Mouse (Mus musculus) G1E (cell line): ENCODE data around the gene Dchs1.

Experiments used
- CTCF ChIP-seq: IDR thresholded peaks from 2 replicates; pipeline ENCODE4 v1.5.1; 2012; ENCODE audit warnings: low read depth, low read length, inconsistent platforms, mixed read lengths
- GATA1 ChIP-seq: IDR thresholded peaks from 2 replicates; pipeline ENCODE4 v1.6.1; 2012; ENCODE audit warnings: borderline replicate concordance, low read length, inconsistent platforms, mixed read lengths
- GATA2 ChIP-seq: IDR thresholded peaks from 2 replicates; pipeline ENCODE4 v1.6.1; 2012; ENCODE audit warnings: low read depth, low read length, inconsistent platforms, borderline replicate concordance
- TAL1 ChIP-seq: conservative IDR thresholded peaks from 2 replicates; pipeline ENCODE4 v1.6.1; 2012; ENCODE audit warnings: low read depth, low read length, inconsistent platforms, mixed read lengths

DNA sequence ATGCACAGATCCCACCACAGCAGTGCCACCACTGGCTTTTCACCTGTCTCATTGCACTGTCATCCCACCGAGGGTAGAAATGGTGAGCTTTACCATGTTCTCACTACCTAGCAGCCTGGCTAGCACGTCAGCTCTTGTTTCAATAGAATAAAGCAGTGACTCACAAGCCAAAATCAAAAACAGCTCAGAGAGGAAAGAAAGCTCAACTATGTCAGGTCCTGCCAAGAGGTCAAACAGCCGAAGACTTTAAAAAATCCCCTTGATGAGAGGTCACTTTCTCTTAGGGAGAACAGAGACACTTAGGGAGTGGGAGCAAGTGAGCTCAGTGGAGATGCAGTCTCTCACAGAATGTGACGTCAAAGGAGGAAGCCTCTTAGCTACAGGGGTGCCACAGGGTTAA is 3.6 kb downstream of the Dchs1 start:
- TF ChIP-seq CTCF, result no peak
- TF ChIP-seq GATA1, result no peak
- TF ChIP-seq GATA2, result no peak
- no peak for TF ChIP-seq TAL1
